Mouse (Mus musculus) heart, embryonic 15.5 days (tissue): ENCODE measurements around the gene Marcksl1. TPM values are rescaled to one million over a fixed set of nuclear protein-coding genes. Genes with fewer than 3 reads are reported as not detected.
"Not testable (repeated sequence)": the region's sequence is repeated elsewhere in the genome, so short reads cannot be mapped to it uniquely, and the experiment has no call there.

Experiments used
- ATAC-seq: fragments of 200-750 bp; cut with Nextera tagmentation; replicated peaks from 2 replicates; pipeline ENCODE4 v1.8.0; 2017; ENCODE audit warnings: low read depth, moderate TSS enrichment; ENCODE audit not compliant: insufficient number of reproducible peaks, insufficient read depth, low FRiP score
- H3K27ac ChIP-seq: fragments of 300-500 bp; sonication (generic); 2 replicates; pipeline ENCODE4 v1.5.1; 2015; ENCODE audit warnings: mild to moderate bottlenecking, inconsistent platforms
- H3K27me3 ChIP-seq: fragments of 300-500 bp; sonication (generic); 2 replicates; pipeline ENCODE4 v1.6.1; 2015; ENCODE audit warnings: inconsistent platforms
- H3K36me3 ChIP-seq: fragments of 300-500 bp; sonication (generic); 2 replicates; pipeline ENCODE4 v1.6.1; 2015; ENCODE audit warnings: mild to moderate bottlenecking, inconsistent platforms
- H3K4me1 ChIP-seq: fragments of 300-500 bp; sonication (generic); replicated peaks from 2 replicates; pipeline ENCODE4 v1.6.1; 2015; ENCODE audit warnings: inconsistent platforms
- H3K4me2 ChIP-seq: fragments of 300-500 bp; sonication (generic); 2 replicates; pipeline ENCODE4 v1.6.1; 2015; ENCODE audit warnings: inconsistent platforms, mild to moderate bottlenecking, moderate library complexity
- H3K4me3 ChIP-seq: fragments of 300-500 bp; sonication (generic); 2 replicates; pipeline ENCODE4 v1.5.1; 2015; ENCODE audit warnings: mild to moderate bottlenecking, inconsistent platforms
- H3K9ac ChIP-seq: fragments of 300-500 bp; sonication (generic); 2 replicates; pipeline ENCODE4 v1.6.1; 2015; ENCODE audit warnings: mild to moderate bottlenecking, inconsistent platforms
- H3K9me3 ChIP-seq: fragments of 300-500 bp; sonication (generic); replicated peaks from 2 replicates; pipeline ENCODE4 v1.6.1; 2016; ENCODE audit warnings: inconsistent platforms
- WGBS: fragments of 180-500 bp; shearing (Covaris S2); methylation state at CpG from one replicate; pipeline ENCODE4 v1.1.7; 2015; ENCODE audit warnings: mixed read lengths; 5-methylcytosine and 5-hydroxymethylcytosine counted together
- polyA plus RNA-seq: library from polyadenylated mRNA; unstranded; fragments of >200 nt; fragmentation: Nextera tagmentation; extraction: Ambion mirVana; gene quantifications from 2 replicates; pipeline ENCODE4 v1.2.1, GENCODE M21; 2015

The Marcksl1 gene
- polyA plus RNA-seq, 1 experiment from 2014 or later: 283 TPM

DNA sequence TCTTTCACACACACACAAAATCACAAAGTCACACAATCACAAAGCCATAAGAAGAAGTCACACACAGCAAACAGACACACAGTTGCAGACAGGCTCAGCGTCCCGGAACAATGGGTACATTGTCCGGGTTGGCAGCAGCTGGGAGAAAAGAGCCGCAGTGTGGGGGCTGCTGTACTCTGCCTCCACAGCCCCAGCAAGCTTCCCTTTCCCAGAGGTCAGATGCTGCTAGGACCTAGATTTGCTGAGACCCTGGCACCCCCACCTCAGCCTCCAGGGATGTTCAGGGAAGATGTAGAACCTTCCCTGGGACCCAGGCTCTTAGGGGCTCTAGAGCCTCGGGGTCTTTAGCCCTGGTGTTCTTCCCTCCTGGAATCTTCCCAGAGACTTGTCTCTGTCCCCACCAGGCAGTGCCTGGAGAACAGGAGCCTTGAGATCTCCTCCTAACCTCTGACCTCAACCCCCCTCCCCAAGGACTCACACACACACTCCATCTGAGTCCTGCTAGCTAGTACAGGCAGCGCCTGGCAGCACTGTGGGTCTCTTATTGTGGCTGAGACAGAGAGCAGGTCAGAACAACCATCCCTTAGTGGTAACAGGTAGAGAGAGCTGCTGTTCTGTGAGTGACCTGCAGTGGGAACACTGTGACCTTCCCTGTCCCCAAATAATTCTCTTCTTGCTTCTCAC is 1.8 kb upstream of the Marcksl1 start:
- Histone ChIP-seq H3K4me3 (no peak overlapping the region), H3K27me3 (no peaks in the 10 kb centered on the region), H3K36me3 (peaks cover 1% of the 10 kb centered on the region), H3K9me3 (no peaks in the 10 kb centered on the region), H3K4me1 (peaks cover 36% of the 10 kb centered on the region), H3K4me2 (no peak overlapping the region), H3K27ac (no peak overlapping the region), H3K9ac (no peak overlapping the region)
- 55% methylated on average over 6 of the region's 6 CpGs for WGBS
- ATAC-seq: no peak

DNA sequence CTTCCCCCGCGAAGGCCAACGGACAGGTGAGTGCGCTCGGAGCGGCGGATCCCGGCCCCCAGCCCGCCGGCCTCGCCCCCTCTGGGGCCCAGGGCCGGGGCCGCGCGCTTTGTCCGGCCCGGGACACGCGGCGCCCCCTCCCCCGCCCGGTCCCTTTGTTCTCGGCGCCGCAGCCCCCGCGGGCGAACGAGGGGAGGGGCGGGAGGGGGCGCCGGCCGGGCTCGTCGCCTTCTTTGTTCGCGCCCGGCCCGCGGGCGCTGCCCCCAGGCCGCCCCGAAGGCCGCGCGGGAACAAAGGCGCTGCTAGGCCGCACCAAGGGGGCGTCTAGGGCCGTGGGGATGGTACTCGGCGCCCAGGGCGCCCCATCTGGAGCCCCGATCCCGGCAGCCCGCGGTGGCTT is 510 bp downstream of the Marcksl1 start:
- Histone ChIP-seq H3K4me2 (peak overlapping the region; percentile 83), H3K27ac (peak overlapping the region; percentile 96), H3K4me3 (peak overlapping the region; percentile 100), H3K36me3 (peaks cover 21% of the 10 kb centered on the region), H3K4me1 (peaks cover 23% of the 10 kb centered on the region), H3K9ac (peak overlapping the region; percentile 100), H3K9me3 (no peaks in the 10 kb centered on the region), H3K27me3 (no peaks in the 10 kb centered on the region)
- WGBS: under 1% methylated on average over 51 of the region's 57 CpGs
- ATAC-seq: peak; percentile 38

DNA sequence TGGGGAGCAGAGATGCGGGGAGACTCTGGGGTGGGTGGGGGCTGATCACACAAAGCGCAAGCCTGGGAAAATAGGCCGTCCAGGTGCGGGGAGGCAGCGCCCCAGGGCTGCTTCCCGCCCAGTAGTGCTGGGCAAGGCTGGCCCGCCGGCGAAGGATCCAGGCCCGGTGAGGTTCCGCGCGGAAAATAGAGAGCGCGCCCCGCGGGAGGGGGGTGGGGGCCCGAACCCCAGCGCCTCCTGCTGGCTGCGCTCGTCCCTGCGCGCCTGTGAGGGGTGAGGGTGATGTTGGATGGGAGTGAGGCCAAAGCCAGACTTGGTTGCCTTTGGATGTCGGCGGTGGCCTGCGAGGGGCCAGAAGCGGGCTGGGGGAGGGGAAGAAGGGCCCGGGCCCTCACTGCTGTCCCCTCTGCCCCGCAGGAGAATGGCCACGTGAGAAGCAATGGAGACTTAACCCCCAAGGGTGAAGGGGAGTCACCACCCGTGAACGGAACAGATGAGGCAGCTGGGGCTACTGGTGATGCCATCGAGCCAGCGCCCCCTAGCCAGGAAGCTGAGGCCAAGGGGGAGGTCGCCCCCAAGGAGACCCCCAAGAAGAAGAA is 1.0 kb downstream of the Marcksl1 start:
- WGBS: under 1% methylated on average over 35 of the region's 35 CpGs

DNA sequence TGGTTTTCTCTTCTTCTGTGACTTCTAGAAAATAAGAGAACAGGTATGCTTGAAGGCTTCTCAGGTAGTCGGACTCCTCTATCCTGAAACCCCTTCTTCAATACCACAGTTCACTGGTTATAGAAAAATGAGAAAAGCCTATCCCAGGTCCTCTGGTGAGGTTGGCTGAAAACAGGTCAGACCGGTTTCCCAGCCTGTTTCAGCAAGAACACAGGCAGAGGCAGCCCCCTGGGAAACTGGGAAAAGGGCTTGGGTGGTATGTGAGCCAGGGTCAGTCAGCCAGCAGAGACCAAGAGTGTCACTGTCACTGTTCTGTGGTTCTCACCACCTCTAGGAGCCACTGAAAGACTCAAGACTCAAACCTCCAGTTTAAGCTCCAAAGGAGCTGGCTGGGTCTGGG is 3.5 kb downstream of the Marcksl1 start:
- Histone ChIP-seq H3K4me1 (peaks cover 16% of the 10 kb centered on the region), H3K27me3 (no peaks in the 10 kb centered on the region), H3K4me2 (no peak overlapping the region), H3K27ac (peak overlapping the region; percentile 42; the same call in 1 of the 2 replicates), H3K9ac (no peak overlapping the region), H3K9me3 (no peaks in the 10 kb centered on the region), H3K4me3 (no peak overlapping the region), H3K36me3 (peaks cover 42% of the 10 kb centered on the region)
- ATAC-seq: no peak
- WGBS: 57% methylated on average over 2 of the region's 2 CpGs

More for the DNA sequence above, 1.0 kb downstream of the Marcksl1 start:
- H3K4me3 ChIP-seq: peak overlapping the region; percentile 100
- ATAC-seq: peak; percentile 53
- H3K4me1 ChIP-seq: peaks cover 18% of the 10 kb centered on the region
- H3K4me2 ChIP-seq: peak overlapping the region; percentile 83
- H3K9ac ChIP-seq: peak overlapping the region; percentile 100
- H3K27ac ChIP-seq: peak overlapping the region; percentile 96
- H3K27me3 ChIP-seq: no peaks in the 10 kb centered on the region
- H3K36me3 ChIP-seq: peaks cover 21% of the 10 kb centered on the region
- no peaks in the 10 kb centered on the region for H3K9me3 ChIP-seq

DNA sequence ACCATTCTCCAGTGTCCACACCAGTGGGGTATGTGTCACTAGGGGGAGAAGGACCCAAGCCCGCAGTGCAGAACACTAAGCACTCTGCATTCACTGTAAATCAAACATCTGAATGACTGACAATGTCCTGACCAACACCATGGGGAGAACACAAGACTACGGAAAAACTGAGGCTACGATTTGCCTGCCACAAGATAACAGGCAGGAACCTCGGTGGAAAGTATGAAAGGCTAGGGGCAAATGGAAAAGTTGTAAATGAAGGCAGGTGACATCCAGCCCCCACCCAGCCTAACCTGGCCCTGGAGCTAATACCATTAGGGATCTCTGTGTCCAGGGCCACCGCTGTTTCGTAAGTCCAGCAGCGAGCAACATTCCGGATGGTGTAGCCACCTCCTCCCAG is 5.1 kb downstream of the Marcksl1 start:
- peaks cover 58% of the 10 kb centered on the region for H3K36me3 ChIP-seq
- H3K4me2 ChIP-seq: no peak overlapping the region
- ATAC-seq: no peak
- no peak overlapping the region for H3K9ac ChIP-seq
- no peaks in the 10 kb centered on the region for H3K27me3 ChIP-seq
- H3K4me1 ChIP-seq: peaks cover 11% of the 10 kb centered on the region
- no peak overlapping the region for H3K27ac ChIP-seq
- no peak overlapping the region for H3K4me3 ChIP-seq
- H3K9me3 ChIP-seq: no peaks in the 10 kb centered on the region
- WGBS: 76% methylated on average over 8 of the region's 8 CpGs

DNA sequence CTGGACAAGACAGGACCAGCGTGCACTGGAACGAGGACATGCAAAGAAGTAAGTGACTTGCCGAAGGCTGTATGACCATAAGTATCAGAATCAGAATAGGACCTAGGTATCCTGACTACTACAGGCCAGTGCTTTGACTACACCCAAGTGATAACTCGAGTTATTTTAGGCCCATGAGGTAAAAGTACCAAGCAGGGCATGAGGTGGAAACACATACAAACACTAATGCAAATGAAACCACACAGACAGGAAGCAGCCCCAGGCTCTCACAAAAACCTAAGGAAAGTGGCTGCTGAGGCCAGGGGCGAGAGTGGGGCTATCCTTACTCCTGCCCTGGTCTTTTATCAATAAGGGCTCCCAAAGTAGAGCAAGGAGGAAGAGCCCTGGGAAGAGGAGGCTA is 12.0 kb downstream of the Marcksl1 start:
- H3K36me3 ChIP-seq: peaks cover 71% of the 10 kb centered on the region
- WGBS: 73% methylated on average over 5 of the region's 5 CpGs
- peaks cover 7% of the 10 kb centered on the region for H3K4me1 ChIP-seq
- no peak overlapping the region for H3K4me3 ChIP-seq
- ATAC-seq: no peak
- H3K9ac ChIP-seq: no peak overlapping the region
- no peak overlapping the region; the same call in 1 of the 2 replicates for H3K27ac ChIP-seq
- H3K4me2 ChIP-seq: no peak overlapping the region
- H3K27me3 ChIP-seq: no peaks in the 10 kb centered on the region
- no peaks in the 10 kb centered on the region for H3K9me3 ChIP-seq

DNA sequence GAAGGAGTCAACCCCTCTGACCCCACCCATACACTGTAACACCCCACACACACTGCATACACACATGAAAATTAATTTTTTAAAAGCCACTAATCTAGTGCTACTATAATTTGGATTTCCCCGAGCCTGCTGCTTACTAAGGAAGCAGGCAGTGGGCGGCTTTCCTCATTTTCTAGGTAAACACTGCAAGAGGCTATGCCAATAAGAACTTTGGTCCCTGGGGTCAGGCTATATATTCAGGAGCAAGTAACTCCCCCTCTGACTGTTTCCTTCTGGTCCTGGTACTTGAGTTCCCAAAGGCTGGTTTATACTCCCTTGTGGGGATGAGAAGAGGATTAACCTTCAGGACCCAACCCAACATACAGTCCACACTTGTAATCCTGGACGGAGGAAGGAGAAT is 12.5 kb downstream of the Marcksl1 start:
- Histone ChIP-seq H3K9ac (no peak overlapping the region), H3K4me1 (peaks cover 7% of the 10 kb centered on the region), H3K4me3 (no peak overlapping the region), H3K27me3 (no peaks in the 10 kb centered on the region), H3K27ac (no peak overlapping the region), H3K36me3 (peaks cover 70% of the 10 kb centered on the region), H3K4me2 (no peak overlapping the region), H3K9me3 (no peaks in the 10 kb centered on the region)
- 88% methylated on average over 3 of the region's 3 CpGs for WGBS
- no peak for ATAC-seq

DNA sequence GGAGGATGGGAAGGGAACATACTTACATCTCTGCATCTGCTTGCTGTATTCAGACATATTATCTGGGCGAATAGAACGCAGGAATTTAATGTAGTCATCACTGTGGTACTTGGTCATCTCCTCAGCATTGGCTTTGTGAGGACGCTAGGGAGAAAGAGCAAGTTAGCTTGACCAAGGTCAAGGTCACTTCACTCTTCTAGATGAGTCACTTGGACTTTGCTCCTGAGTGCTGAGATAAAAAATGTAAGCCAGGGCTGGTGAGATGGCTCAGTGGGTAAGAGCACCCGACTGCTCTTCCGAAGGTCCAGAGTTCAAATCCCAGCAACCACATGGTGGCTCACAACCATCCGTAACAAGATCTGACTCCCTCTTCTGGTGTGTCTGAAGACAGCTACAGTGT is 15.5 kb downstream of the Marcksl1 start:
- not testable (repeated sequence) for ATAC-seq, H3K9me3 ChIP-seq, H3K27me3 ChIP-seq, H3K9ac ChIP-seq, H3K27ac ChIP-seq, H3K4me1 ChIP-seq, H3K4me2 ChIP-seq, H3K4me3 ChIP-seq
- WGBS: 90% methylated on average over 6 of the region's 6 CpGs
- peaks cover 57% of the 10 kb centered on the region for H3K36me3 ChIP-seq

DNA sequence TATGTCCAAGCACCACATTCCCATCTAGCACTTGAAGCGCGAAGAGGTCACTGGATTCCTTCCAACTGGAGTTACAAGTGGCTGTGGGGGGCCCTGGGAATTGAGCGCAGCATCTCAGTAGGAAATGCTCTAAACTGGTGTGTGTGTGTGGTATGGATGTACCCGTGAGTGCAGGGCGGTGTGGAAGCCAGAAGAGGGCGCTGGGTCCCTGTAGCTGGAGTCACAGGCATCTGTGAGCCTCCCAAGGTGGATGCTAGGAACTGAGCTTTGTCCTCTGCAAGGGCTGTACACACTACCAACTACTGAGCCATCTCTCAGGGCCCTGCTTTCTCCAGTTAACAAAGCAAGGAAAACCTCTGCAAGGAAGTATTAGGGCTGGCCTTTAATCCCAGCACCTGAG is 26.6 kb downstream of the Marcksl1 start:
- no peaks in the 10 kb centered on the region for H3K27me3 ChIP-seq
- no peak overlapping the region for H3K27ac ChIP-seq
- no peak for ATAC-seq
- H3K4me2 ChIP-seq: no peak overlapping the region
- H3K9me3 ChIP-seq: no peaks in the 10 kb centered on the region
- WGBS: 68% methylated on average over 6 of the region's 6 CpGs
- H3K4me1 ChIP-seq: peaks cover 17% of the 10 kb centered on the region
- H3K4me3 ChIP-seq: no peak overlapping the region
- no peak overlapping the region for H3K9ac ChIP-seq
- H3K36me3 ChIP-seq: peaks cover 7% of the 10 kb centered on the region; the same call in 1 of the 2 replicates

DNA sequence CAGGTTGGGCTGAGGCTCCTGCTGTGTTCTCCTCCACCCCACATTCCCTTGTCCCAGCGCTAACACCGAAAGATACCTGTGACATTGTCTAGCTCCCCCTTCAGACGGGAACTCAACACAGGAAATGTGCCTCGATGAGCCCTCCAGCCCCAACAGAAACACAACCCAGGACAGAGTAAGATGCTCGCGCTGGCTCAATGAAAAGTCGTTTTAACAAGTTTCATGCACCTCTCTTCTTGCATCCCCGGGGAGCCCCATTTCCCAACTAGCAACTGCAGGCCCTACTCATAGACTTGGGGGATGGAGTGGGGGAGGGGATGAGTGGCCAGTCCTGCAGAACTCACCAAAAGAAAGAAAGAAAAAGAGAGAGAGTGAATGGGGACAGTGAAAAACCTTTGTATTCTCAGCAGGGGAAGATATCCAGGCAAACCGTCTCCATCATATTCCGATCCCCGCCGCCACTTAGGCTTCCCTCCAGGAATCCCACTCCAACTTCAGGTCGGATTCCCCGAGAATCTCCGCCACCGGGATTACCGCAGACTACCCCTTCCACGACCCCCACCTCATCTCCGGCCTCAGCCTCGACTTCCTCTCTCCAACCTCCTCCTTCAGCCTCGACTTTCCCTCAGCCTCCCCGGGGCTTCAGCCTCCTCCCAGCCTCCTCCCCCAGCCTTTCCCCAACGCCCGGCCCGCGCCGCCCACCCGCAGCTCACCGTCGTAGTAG is 28.6 kb downstream of the Marcksl1 start:
- Histone ChIP-seq H3K4me1 (peaks cover 17% of the 10 kb centered on the region), H3K9ac (peak overlapping the region; percentile 89), H3K4me3 (peak overlapping the region; percentile 93), H3K9me3 (no peaks in the 10 kb centered on the region), H3K36me3 (peaks cover 7% of the 10 kb centered on the region; the same call in 1 of the 2 replicates), H3K4me2 (peak overlapping the region; percentile 85), H3K27me3 (no peaks in the 10 kb centered on the region), H3K27ac (peak overlapping the region; percentile 85)
- no peak for ATAC-seq
- WGBS: 0% methylated on average over 30 of the region's 30 CpGs

DNA sequence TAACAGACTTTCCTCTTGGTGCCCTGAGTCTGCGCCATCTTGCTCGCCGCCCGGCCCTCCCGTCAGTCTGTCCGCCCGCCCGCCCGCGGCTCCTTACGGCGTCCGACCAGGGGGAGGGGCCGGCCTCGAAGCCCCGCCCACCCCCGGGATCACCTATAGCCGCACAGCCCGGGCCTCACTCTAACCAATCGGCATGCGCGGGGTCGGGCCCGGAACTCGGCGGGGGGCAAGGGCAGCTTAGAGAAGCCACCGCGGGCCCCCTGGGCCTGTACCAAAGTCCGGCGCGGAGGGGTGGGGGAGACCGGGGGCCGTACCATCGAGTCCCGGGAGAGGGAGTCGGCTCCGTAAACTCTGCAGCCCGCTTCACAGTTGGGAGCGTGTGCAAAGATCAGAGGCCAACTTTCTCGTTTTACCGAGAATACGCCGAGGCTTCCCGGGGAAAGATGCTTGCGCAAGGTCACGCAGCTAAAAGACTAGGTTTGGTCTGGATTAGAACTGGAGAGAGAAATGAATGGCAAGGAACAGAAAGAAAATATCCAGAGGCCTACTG is 29.3 kb downstream of the Marcksl1 start, which contains the start of gene Hdac1:
Gene Hdac1, minus strand, starts transcription at position 122 of the 550 bp plus-strand sequence.
- H3K27ac ChIP-seq: peak within 1 kb of the TSS; percentile 85
- WGBS: under 1% methylated on average over 46 of the region's 46 CpGs
- peak within 1 kb of the TSS; percentile 93 for H3K4me3 ChIP-seq
- no peaks in the 10 kb centered on the region for H3K9me3 ChIP-seq
- peak; percentile 100 for ATAC-seq
- H3K27me3 ChIP-seq: no peaks in the 10 kb centered on the region
- peak within 1 kb of the TSS; percentile 85 for H3K4me2 ChIP-seq
- H3K36me3 ChIP-seq: peaks cover 7% of the 10 kb centered on the region; the same call in 1 of the 2 replicates
- peaks cover 17% of the 10 kb centered on the region for H3K4me1 ChIP-seq
- peak within 1 kb of the TSS; percentile 89 for H3K9ac ChIP-seq
